Mouse (Mus musculus): ENCODE data around the gene 1700008O03Rik. TPM values are rescaled to one million over a fixed set of nuclear protein-coding genes. Genes with fewer than 3 reads are reported as not detected.

Gene 1700008O03Rik
- total RNA-seq (2021): 1 to 10 TPM; 2.0 to 2.1 TPM

DNA sequence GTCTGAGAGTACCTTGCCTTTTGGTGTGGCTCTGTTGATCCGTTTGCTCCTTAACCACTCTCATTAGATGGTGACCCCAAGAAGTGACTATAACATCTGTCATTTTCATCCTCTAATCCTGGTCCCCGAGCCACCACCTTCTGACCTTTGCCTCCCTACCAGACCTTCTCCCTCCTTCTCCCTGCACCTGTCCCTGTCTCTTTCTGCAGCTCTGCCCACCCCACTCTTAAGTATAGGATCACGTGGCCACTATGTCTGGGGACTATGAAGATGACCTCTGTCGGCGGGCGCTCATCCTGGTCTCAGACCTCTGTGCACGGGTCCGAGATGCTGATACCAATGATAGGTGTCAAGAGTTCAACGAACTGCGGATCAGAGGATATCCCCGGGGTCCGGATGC lies at the start of gene 1700008O03Rik:
Gene 1700008O03Rik, minus strand, starts transcription at position 101 of the 400 bp plus-strand sequence.
- DNase-seq (ENCODE audit: low spot score in 2 of 2): no peak
- intact Hi-C loops (cut with DNase I): no loop called here

DNA sequence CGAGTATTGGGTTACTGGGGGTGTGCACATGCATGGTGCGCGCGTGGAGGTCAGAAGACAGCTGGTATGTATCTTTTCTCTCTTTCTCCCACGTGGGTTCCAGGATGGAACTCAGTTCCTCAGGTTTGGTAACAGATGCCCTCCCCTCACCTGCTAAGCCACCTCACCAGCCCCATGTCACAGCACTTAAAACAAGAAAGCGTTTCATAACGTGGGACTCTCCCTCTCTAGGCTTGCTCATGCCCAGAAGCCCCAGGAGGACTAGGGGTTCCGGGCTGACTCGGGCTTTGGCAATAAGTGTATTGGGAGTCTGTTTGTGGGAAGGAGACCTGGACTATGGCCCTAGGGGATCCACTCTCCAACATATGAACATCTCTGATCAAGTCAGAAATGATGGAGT lies 48.5 kb upstream of the 1700008O03Rik start:
- no peak for DNase-seq (ENCODE audit: low spot score in 2 of 2)
- intact Hi-C loops (cut with DNase I): no loop called here

DNA sequence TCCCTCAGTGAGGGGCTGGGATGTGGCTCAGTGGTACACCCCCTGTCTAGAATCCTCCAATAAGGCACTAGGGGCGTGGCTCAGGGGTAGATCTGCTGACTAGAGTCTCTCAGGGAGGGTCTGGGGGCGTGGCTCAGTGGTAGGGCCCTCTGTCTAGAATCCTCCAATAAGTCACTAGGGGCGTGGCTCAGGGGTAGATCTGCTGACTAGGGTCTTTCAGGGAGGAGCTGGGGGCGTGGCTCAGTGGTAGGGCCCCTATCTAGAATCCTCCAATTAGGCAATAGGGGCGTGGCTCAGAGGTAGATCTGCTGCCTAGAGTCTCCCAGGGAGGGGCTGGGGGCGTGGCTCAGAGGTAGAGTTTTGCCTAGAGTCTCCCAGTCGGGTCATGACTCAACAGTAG lies 47.8 kb upstream of the 1700008O03Rik start:
- intact Hi-C loops (cut with DNase I): no loop called here
- DNase-seq (ENCODE audit: low spot score in 2 of 2): no peak

DNA sequence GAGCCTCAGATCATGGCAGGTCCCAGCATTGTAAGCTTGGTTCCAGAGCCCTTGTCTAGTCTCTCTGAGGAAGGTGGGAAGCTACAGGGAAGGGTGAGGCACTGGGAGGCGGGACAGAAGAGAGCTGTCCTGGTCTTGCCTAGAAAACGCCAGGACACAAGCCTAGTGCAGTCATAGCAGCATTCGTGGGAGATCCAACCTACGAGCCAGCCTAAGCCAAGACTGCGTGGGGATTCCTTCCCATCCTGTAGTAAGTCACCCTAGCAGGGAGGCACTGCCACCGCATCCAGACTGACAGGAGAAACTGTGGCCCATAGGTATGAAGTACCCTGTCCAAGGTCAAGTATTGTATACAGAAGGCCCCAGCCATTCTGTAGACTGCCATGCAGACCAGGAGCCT lies 46.9 kb upstream of the 1700008O03Rik start:
- intact Hi-C loops (cut with DNase I): no loop called here
- no peak for DNase-seq (ENCODE audit: low spot score in 2 of 2)

DNA sequence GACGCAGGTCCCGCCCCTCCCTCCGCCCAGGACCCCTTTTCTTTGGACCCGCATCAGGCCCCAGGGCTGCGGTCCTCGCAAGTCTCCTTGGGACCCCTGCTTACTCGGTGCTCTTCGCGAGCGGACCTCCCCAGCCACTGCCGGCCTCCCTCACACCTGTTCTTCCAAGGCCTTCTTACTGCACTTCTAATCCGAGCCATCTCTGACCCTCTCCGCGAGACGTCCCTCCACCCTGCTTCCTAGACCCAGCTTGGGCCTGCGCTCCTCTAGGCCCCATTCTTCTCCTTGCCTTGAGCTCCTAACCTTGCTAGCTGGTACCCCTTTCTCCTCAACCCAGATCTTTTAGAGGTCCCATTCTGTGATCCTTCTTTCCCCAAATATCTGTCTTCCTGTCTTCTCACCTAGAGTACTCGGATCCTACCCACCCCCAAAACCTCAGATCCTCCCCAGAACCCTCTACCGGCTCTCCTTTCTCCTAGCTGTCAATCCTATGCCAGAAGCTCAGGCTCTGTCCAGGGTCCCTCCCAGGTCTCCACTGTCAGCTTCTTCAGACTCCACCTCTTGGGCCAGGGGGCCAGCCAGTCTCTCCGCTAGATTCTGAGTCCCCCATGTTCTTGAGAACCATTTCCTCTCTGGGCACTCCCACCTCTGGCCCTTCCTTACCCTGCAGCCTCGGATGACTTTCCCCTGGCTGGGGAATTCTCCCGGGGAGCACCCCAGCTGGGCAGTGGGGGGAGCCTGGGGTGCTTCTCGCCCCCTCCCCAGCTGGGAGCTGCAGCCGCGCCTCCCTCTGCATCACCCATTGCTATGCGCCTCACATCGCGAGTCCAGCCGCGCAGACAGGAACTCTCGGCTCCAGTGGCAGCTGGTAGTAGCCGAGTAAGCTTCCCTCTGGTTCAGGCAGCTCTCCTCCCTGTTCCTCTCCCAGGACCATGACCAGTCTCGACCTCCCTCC lies 44.2 kb upstream of the 1700008O03Rik start:
- intact Hi-C loops (cut with DNase I): loop anchor here (1.0 kb wide), 1 partner anchor 12 kb away; no protein-coding TSS in a partner anchor

DNA sequence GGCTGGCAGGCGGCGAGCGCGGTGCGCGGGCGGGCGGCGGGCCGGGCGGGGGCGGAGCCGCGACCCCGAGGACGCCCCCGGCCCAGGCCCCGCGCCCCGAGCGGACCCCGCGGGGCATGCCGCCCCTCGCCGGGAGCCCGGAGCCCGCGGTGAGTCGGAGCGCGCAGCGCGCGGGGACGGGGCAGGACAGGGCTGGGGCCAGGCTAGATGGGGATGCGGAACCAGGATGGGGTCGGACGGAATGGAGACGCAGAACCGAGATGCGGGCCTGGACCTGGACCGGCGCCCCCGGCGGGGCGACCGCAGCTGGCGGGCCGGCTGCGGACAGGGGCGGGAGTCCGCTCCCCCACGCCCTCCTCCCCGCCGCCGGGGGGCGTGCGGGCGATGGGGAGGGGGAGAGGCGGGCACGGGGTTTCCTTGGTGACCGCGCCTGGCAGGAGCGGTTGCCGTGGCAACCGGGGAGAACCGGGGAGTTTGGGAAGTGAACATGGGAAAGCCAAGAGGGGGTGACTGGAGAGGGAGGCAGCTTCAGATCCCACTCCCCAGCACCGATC lies 43.4 kb upstream of the 1700008O03Rik start, which contains the start of gene Lrrc4b:
Gene Lrrc4b, plus strand, starts transcription at position 51 of the 554 bp plus-strand sequence.
- intact Hi-C loops (cut with DNase I): loop anchor here (1.0 kb wide), 1 partner anchor 23 kb away; no protein-coding TSS in a partner anchor
- DNase-seq (ENCODE audit: low spot score in 2 of 2): peak; percentile 78 to 87

More for the DNA sequence above, 44.2 kb upstream of the 1700008O03Rik start:
- DNase-seq (ENCODE audit: low spot score in 2 of 2): peak; percentile 59 to 71

DNA sequence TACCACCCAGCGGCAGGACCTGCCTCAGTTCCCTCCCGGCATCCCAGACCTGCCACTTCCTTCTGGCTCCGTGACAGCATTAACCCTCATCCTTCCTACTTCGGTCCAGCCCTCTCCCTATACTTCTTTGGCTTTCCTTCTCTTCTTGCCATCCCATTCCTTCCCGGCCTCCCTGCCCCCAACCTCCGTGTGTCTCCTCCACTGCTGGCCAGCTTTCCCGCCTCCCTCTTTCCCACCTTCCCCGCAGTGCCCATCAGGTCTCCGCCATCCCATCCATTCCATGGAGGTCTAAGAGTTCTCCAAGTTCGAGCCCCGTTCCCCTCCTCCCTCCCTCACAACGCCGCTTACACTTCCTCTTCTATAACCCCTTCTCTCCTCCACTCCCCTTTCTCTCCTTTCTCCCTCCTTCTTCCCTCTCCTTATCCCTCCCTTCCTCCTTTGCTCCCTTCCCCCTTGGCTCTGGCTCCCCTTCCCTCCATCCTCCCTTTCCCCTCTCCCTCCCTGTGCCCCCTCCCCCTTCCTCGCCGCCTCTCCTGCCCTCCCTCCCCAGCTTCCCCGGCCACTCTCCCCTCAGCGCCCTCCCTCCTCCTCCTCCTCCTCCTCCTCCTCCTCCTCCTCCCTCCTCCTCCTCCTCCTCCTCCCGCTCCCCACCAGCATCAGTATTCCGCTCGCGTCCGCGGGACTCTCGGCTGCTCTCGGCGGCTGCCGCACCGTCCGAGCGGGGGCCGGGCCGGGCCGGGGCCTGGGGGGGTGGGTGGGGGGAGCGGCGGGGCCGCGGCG lies 42.7 kb upstream of the 1700008O03Rik start:
- intact Hi-C loops (cut with DNase I): loop anchor here (1.0 kb wide), 1 partner anchor 22 kb away; no protein-coding TSS in a partner anchor
- DNase-seq (ENCODE audit: low spot score in 2 of 2): peak; percentile 47 to 52

DNA sequence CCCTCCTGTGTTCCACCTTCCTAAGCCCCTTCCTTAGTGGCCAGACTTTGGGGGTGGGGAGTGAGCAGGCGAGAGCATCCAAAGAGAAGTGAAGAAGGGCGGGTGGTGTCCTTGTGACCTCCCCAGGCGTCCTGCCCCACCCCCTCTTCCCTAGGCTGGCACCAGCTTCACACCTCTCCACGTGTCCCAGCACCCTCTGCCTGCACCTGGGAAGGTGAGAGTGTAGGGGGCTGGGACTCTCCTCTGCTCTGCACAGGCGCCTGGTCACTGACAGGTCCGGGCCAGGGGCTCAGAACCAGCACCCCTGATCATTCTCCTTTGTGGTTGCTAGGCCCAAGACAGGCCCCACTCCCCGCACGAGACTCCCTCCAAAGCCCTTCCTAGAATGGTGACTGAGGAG lies 42.0 kb upstream of the 1700008O03Rik start:
- intact Hi-C loops (cut with DNase I): loop anchor here (1.0 kb wide), 1 partner anchor 21 kb away; no protein-coding TSS in a partner anchor
- peak in 1 of 2 experiments; percentile 29 for DNase-seq (ENCODE audit: low spot score in 2 of 2)

DNA sequence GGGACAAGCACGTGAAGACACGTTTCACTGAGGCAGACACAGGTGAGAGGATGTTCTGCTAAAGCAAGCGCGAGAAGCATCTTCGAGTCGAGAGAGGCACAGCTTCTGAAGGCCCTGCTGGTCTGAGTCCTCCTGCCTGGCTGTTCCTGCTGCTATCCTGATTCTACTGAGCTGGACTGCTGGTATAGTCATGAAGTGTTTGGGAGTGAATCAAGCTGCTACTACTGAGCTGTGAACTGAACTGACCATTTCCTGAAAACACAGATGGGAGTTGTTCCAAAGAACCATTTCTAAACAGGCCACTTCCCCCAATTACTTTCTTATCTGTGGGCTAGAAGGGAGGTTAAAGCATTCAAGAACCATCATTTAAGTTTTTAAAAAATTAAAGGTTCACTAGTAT lies 27.7 kb upstream of the 1700008O03Rik start:
- no peak for DNase-seq (ENCODE audit: low spot score in 2 of 2)
- intact Hi-C loops (cut with DNase I): no loop called here

DNA sequence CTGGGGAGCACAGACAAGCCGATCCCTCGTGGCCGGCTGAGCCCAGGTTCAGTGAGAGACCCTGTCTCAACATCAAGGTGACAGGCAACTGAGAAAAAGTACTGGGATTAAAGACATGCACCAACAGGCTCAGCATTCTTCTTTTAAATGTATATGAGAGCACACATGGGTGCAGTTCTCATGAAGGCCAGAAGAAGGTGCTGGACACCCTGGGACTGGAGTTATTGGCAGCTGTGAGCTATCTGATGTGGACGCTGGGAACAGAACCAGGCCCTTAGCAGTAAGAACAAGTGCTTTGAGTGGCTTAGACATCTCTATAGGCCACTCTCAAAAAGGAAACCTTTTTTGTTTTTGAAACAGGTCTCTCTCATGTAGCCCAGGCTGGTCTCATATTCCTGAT lies 25.5 kb upstream of the 1700008O03Rik start:
- intact Hi-C loops (cut with DNase I): no loop called here
- no peak for DNase-seq (ENCODE audit: low spot score in 2 of 2)

DNA sequence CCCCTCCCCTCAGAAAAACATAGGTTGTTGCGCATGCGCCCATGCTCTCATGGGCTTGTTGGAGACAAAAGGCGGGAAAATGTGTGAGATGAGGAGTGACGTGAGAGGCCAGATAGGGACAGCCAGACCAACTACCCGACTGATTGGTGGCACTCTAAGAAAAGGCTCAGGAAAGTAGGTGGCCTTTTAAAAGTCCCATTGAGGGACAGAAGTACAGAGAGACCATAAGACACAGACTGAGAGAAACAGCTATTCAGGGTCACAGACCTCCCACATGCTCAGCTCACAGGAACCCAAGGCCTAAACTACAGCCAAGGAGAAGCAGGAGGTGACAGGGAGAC lies 20.4 kb upstream of the 1700008O03Rik start:
- DNase-seq (ENCODE audit: low spot score in 2 of 2): no peak
- intact Hi-C loops (cut with DNase I): loop anchor here (1.0 to 5.0 kb wide), 2 partner anchors 22 to 36 kb away; no protein-coding TSS in a partner anchor

DNA sequence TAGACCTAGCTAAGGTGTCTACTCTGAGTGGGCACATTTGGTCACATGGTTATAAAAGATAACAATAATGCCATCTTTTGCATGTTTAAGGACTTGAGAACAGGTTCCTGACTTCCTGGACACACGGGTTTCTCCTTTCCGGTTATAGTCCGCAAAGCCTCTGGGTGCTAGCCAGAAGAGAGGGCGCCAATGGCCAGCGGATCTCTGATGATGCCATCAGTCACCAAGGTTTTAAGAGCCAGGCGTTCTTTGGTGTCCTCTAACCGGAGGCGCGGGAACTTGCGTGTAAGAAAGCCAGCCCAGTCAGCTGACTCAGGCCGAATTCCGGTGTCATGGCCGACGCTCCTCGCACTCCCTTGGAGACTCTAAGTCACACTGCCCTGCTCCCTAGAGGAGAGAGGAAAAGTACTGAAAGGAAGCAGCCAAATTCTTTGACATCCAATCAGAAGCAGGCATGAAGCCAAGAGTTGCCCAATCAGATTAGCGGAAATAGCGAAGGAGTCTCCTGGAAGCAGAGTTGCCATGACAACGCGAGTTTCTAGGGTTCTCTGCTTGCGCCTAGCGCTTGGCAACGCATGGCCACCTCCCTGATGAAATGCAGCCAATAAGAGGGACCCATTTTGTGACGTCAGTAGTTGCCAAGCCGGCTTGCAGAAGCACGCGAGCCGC lies 19.9 kb upstream of the 1700008O03Rik start:
- DNase-seq (ENCODE audit: low spot score in 2 of 2): peak; percentile 92 to 94
- intact Hi-C loops (cut with DNase I): loop anchor here (1.0 to 5.0 kb wide), 2 partner anchors 23 to 37 kb away; no protein-coding TSS in a partner anchor

DNA sequence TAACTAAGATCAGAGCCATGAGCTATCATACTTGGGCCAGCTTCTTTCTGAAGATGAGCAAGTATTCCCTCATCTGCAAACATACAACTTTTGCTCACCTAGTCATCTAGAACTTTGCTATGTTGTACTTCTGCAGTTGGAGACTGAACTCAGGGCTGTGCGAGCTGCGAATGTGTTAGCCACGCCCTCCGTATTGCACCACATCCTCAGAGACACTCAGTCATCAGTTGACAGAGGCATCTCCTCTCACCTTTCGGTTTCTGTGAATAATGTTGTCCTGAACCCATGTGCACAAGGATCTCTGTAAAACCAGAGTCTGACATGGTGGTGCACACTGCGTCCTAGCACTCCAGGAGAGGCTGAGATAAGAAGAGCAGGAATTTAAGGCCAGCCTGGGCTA lies 16.1 kb upstream of the 1700008O03Rik start:
- intact Hi-C loops (cut with DNase I): no loop called here
- DNase-seq (ENCODE audit: low spot score in 2 of 2): no peak

DNA sequence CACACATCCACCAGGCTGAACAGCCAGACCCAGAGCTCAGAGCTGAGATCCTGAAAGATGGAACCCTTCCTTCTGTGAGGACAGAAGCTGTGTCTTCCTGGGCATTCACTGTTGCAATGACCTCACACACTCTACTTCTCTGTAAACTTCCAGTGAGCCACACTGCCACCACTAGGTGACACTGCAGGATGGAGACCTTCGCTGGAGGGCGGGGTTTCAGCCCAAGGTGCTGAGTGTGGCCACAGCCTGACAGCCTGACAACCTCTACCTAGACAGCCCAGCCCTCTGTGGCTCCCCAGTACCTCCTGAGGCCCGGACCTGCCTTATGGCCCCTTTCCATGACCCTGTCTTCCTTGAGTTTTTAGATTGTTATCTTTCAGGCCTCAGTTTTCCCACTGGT lies 12.9 kb upstream of the 1700008O03Rik start:
- intact Hi-C loops (cut with DNase I): loop anchor here (5.0 kb wide), 1 partner anchor 89 kb away; no protein-coding TSS in a partner anchor
- DNase-seq (ENCODE audit: low spot score in 2 of 2): peak in 1 of 2 experiments; percentile 41

DNA sequence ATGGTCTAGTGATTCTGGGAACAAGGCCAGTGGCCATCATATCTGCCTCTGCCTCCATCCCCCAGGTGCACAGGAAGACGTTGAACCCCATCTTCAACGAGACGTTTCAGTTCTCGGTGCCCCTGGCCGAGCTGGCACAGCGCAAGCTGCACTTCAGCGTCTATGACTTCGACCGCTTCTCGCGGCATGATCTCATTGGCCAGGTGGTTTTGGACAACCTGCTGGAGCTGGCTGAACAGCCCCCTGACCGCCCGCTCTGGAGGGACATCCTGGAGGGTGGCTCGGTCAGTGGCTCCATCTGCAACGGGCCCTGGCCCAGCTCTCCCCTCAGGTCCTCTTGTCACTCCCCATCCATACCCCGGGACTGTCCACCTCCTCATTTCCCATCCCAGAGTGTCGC lies 7.7 kb upstream of the 1700008O03Rik start:
- DNase-seq (ENCODE audit: low spot score in 2 of 2): no peak
- intact Hi-C loops (cut with DNase I): no loop called here

DNA sequence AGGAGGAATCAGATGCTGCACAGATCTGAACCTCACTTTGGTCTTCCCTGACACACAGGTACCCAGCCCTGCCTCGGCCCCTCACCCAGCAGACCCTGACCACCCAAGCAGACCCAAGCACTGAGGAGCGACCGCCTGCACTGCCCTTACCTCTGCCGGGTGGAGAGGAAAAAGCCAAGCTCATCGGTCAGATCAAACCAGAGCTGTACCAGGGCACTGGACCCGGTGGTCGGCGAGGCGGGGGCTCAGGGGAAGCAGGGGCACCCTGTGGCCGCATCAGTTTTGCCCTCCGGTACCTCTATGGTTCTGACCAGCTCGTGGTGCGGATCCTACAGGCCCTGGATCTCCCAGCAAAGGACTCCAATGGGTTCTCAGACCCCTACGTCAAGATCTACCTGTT lies 6.7 kb upstream of the 1700008O03Rik start:
- intact Hi-C loops (cut with DNase I): no loop called here
- DNase-seq (ENCODE audit: low spot score in 2 of 2): no peak

DNA sequence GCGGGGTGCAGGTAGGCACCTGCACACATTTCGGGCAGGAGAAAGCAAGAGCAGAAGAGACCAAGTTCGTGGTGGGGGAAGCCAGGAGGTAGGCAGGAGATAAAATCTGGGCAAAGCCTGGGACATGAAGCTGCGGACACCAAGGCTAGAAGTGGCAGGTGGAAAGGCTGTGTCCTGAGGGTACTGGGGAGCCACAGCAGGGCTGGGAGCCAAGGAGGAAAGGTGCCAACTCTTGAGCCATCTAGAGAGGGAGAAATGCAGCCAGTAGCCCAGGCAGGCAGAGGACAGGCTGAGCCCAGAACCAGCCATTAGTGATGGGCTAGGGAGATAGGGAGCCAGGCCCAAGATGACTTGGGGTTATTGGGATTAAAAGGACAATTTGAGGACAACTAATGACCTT lies 6.2 kb upstream of the 1700008O03Rik start:
- intact Hi-C loops (cut with DNase I): no loop called here
- DNase-seq (ENCODE audit: low spot score in 2 of 2): no peak

DNA sequence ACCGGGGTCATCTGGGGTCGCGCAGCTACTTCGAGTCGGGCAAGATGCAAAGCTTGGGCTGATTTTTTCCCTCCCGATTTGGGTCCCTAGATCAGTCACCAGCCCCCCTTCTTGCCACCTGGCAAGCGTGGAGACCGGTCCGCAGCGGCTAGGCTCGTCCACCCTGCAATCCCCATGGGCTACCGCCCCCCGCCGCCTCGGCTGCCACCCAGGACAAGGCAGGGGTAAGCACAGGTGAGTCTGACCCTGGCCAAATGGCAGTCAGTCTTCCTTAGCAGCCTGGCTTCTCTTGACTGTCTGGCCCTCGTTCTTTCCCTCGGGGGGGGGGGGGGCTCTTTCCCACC lies 932 bp downstream of the 1700008O03Rik start:
- DNase-seq (ENCODE audit: low spot score in 2 of 2): no peak
- intact Hi-C loops (cut with DNase I): loop anchor here (5.0 kb wide), 1 partner anchor 58 kb away; no protein-coding TSS in a partner anchor
